Mouse (Mus musculus): ENCODE measurements around the gene Abhd5. TPM values are rescaled to one million over a fixed set of nuclear protein-coding genes. Genes with fewer than 3 reads are reported as not detected.

Abhd5 gene
- total RNA-seq, 2 experiments from 2014 or later = 57.9 to 67.5 TPM

GRCm38 (mm10) chr9:122345291-122345690 is 6.1 kb upstream of the Abhd5 start:
- intact Hi-C loops (cut with DNase I) = no loop called here
- no peak for DNase-seq

- no peak for DNase-seq
- intact Hi-C loops (cut with DNase I) = no loop called here
These were observed 5.3 kb upstream of the Abhd5 start for GRCm38 (mm10) chr9:122346059-122346458.

GRCm38 (mm10) chr9:122347882-122348281 is 3.5 kb upstream of the Abhd5 start:
- intact Hi-C loops (cut with DNase I) = no loop called here
- no peak for DNase-seq

GRCm38 (mm10) chr9:122349286-122349685 is 2.1 kb upstream of the Abhd5 start:
- intact Hi-C loops (cut with DNase I) = no loop called here
- no peak for DNase-seq

- DNase-seq = no peak
- intact Hi-C loops (cut with DNase I) = loop anchor here (2.0 kb wide), 1 partner anchor 38 kb away; no protein-coding TSS in a partner anchor
These were observed 845 bp upstream of the Abhd5 start for GRCm38 (mm10) chr9:122350396-122351130.

GRCm38 (mm10) chr9:122352025-122352392 is 601 bp downstream of the Abhd5 start:
- no peak for DNase-seq
- intact Hi-C loops (cut with DNase I) = loop anchor here (2.0 kb wide), 1 partner anchor 105 kb away; no protein-coding TSS in a partner anchor

- no peak for DNase-seq
- intact Hi-C loops (cut with DNase I) = loop anchor here (2.0 kb wide), 1 partner anchor 106 kb away; no protein-coding TSS in a partner anchor
These were observed 1.5 kb downstream of the Abhd5 start for GRCm38 (mm10) chr9:122352911-122353310.

- DNase-seq = no peak
- intact Hi-C loops (cut with DNase I) = no loop called here
These were observed 2.8 kb downstream of the Abhd5 start for GRCm38 (mm10) chr9:122354240-122354639.

- intact Hi-C loops (cut with DNase I) = no loop called here
- DNase-seq = no peak
These were observed 5.7 kb downstream of the Abhd5 start for GRCm38 (mm10) chr9:122357073-122357472.

- intact Hi-C loops (cut with DNase I) = no loop called here
- DNase-seq = no peak
These were observed 6.2 kb downstream of the Abhd5 start for GRCm38 (mm10) chr9:122357626-122358025.

GRCm38 (mm10) chr9:122364171-122364570 is 12.8 kb downstream of the Abhd5 start:
- intact Hi-C loops (cut with DNase I) = no loop called here
- no peak for DNase-seq

- no peak for DNase-seq
- intact Hi-C loops (cut with DNase I) = no loop called here
These were observed 18.9 kb downstream of the Abhd5 start for GRCm38 (mm10) chr9:122370292-122370794.

- intact Hi-C loops (cut with DNase I) = no loop called here
- no peak for DNase-seq
These were observed 21.1 kb downstream of the Abhd5 start for GRCm38 (mm10) chr9:122372506-122372905.

- DNase-seq = no peak
- intact Hi-C loops (cut with DNase I) = no loop called here
These were observed 21.6 kb downstream of the Abhd5 start for GRCm38 (mm10) chr9:122372991-122373390.

- intact Hi-C loops (cut with DNase I) = no loop called here
- DNase-seq = no peak
These were observed 27.6 kb downstream of the Abhd5 start for GRCm38 (mm10) chr9:122378986-122379385.

GRCm38 (mm10) chr9:122380959-122381358 is 29.6 kb downstream of the Abhd5 start:
- intact Hi-C loops (cut with DNase I) = no loop called here
- no peak for DNase-seq

- DNase-seq = no peak
- intact Hi-C loops (cut with DNase I) = no loop called here
These were observed 30.6 kb downstream of the Abhd5 start for GRCm38 (mm10) chr9:122382006-122382405.

GRCm38 (mm10) chr9:122386015-122386414 is 34.6 kb downstream of the Abhd5 start:
- intact Hi-C loops (cut with DNase I) = no loop called here
- DNase-seq = no peak

- intact Hi-C loops (cut with DNase I) = no loop called here
- DNase-seq = no peak
These were observed 38.0 kb downstream of the Abhd5 start for GRCm38 (mm10) chr9:122389287-122389920.

- DNase-seq = no peak
- intact Hi-C loops (cut with DNase I) = no loop called here
These were observed 44.4 kb downstream of the Abhd5 start for GRCm38 (mm10) chr9:122395816-122396215.

GRCm38 (mm10) chr9:122397156-122397555 is 45.7 kb downstream of the Abhd5 start:
- DNase-seq = no peak
- intact Hi-C loops (cut with DNase I) = no loop called here

GRCm38 (mm10) chr9:122398746-122399145 is 47.3 kb downstream of the Abhd5 start:
- intact Hi-C loops (cut with DNase I) = no loop called here
- DNase-seq = no peak

All from heart, postnatal 36 days (tissue).